Mouse (Mus musculus): ENCODE measurements around the gene Ebf1.

Gene Ebf1

GRCm38 (mm10) chr11:44895893-44896292, 278.8 kb downstream of the Ebf1 start:
- no peak for DNase-seq (ENCODE audit: low spot score in 2 of 2)

DNA sequence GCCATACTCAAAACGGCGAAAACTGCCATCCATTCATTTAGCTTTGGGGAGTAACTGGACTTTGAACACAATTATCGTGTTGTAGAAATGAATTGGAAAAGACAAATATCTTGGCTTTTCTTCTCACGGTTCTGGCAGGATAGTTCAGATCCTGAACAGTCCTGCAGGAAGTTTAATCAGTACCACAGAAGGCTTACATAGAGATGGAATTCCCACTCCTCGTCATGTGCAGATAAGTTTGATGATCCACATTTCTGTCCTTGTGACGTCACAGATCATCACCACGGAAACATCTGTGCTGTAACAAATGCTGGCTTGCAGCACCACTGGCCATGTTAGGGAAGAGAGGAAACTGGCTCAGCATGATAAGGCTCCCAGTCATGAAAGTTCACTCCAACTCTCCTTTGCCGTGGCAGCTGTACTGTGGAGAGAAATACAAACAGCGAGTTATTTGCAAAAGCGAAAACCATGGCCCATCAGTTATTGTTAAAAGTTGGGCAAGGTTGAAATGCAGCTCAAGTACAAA, 280.1 kb downstream of the Ebf1 start:
- DNase-seq (ENCODE audit: low spot score in 2 of 2), result no peak

- DNase-seq (ENCODE audit: low spot score in 2 of 2), result no peak
Observed at GRCm38 (mm10) chr11:44899554-44899953, 282.4 kb downstream of the Ebf1 start.

- DNase-seq (ENCODE audit: low spot score in 2 of 2), result no peak
Observed at GRCm38 (mm10) chr11:44899965-44900364, 282.8 kb downstream of the Ebf1 start.

GRCm38 (mm10) chr11:44900496-44900895, 283.4 kb downstream of the Ebf1 start:
- no peak for DNase-seq (ENCODE audit: low spot score in 2 of 2)

DNA sequence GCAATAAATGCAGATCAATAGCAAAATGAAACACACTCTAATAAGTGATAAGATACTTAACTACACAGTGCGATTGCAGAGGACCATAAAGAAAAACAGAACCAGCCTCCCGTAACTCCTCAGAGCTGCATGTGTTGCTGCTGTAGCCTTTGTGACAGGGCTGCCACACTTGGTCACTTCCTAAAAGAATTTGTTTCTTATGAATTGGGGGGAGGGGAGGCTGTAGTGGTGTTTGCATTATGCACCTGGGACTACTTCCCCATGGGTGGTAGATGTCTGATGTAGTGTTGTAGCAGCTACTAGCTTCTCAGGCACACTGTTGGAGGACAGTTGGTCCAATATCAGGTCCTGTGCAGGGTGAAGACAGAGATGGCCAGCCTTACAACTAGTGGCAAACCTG, 284.6 kb downstream of the Ebf1 start:
- no peak for DNase-seq (ENCODE audit: low spot score in 2 of 2)

DNA sequence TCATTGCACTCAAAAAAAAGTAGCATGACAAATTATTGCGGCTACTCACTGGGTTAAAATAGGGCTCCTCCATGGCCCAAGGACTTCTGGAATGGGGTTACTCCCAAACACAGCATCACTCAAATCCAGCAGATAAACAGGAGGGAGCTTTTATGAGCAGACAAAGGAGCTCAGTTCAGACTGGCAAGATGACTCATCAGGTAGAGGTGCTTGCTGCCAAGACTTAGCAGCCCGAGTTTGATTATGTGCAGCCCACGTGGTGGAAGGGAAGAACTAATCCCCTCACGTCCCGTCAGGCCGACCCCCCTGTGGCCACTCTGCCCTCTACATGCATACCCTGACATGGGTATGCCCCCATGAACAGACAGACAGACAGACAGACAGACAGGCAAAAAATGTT, 285.0 kb downstream of the Ebf1 start:
- no peak for DNase-seq (ENCODE audit: low spot score in 2 of 2)

DNA sequence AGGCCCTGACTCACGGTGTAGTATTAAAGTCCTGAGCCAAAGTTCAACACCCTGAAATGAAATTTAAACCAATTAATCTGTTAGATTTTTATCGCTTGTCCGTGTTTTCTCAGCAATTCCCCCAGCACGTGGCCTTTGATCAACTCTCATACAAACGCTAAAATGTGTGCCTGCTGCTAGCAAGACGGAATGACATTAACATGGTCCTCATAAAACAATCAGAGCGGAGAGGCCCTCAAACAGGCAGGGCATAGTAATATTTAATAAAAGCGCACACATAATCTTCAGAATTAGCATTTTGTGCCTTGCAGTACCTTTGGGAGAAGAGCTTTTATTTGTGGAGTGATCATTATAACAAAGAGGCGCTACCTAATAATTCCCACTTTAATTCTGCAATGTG, 287.0 kb downstream of the Ebf1 start:
- no peak for DNase-seq (ENCODE audit: low spot score in 2 of 2)

GRCm38 (mm10) chr11:44906456-44906855, 289.3 kb downstream of the Ebf1 start:
- DNase-seq (ENCODE audit: low spot score in 2 of 2), result no peak

GRCm38 (mm10) chr11:44911765-44912164, 294.6 kb downstream of the Ebf1 start:
- no peak for DNase-seq (ENCODE audit: low spot score in 2 of 2)

- DNase-seq (ENCODE audit: low spot score in 2 of 2), result no peak
Observed at GRCm38 (mm10) chr11:44913806-44914205, 296.7 kb downstream of the Ebf1 start.

DNA sequence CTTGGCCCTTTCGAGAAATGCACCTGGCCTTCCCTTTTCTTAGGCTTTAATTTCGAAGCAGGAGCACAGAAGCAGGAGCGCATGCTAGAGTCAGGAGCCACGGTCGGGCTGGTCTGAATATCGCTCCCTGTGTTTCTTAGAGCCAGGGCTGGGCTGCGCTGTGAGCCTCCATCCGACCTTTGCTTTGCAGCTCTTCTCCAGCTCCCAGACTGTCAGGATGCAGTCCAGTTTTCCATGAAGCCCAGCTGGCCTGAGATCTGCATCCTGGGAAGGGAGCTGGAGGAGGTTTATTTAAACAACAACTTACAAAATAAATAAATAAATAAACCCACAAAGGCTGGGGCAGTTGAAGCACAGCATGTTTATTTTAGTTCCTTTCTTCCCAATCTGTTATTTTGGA, 299.9 kb downstream of the Ebf1 start:
- no peak for DNase-seq (ENCODE audit: low spot score in 2 of 2)

GRCm38 (mm10) chr11:44923138-44923537, 306.0 kb downstream of the Ebf1 start:
- DNase-seq (ENCODE audit: low spot score in 2 of 2), result peak; percentile 29 to 40

- no peak for DNase-seq (ENCODE audit: low spot score in 2 of 2)
Observed at GRCm38 (mm10) chr11:44923868-44924508, 306.9 kb downstream of the Ebf1 start.

- no peak for DNase-seq (ENCODE audit: low spot score in 2 of 2)
Observed at GRCm38 (mm10) chr11:44924896-44925295, 307.8 kb downstream of the Ebf1 start.

DNA sequence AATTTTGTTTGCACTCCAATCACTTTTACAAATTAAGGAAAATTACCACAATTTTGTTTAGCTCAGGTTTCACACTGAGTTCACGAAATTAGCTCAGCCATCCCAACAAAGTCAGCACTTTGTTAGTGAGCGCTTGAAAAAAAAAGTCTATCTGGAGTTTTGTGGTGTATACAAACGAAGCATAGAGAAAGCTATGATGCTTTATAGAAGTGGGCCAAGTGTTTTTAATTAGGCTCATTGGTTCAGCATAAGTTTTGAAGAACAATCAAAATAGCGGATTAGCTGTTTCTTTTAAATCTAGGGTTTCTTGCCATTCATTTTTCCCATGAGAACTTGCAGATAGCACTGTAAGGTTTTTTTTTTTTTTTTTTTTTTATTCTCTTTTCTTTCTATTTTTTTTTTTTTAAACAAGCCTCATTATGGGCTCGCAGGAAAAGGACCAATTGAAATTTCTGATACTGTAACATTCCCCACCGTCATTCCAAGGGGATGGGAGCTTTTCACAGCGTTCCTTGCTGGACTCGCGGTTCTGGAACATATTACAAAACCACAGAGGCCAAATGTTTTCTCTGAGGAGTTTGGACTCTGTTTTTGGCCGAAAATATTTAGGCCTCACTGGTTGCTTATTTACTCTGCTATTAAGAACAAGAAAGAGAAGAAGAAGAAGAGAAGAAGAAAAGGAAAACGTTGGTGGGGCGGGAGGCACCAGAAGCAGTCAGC, 308.8 kb downstream of the Ebf1 start:
- DNase-seq (ENCODE audit: low spot score in 2 of 2), result no peak

DNA sequence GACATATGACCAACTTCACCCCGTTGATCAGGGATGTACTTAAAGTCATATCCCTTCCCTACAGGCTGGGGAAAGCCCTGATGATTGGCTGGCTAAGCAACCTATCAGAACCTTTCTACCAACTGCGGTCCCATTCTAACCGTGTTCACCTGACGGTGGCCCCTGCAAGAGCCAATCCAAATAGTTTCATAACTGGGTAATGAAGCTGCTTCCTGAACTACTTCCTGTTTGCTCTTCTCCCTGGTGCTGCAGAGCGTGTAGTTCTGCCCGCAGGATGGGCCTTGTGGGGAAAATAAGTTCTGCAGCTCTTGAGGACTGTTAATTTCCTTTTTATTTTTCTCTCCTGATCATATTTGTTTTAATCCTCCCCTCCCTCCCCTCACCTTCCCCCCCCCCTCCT, 311.3 kb downstream of the Ebf1 start:
- DNase-seq (ENCODE audit: low spot score in 2 of 2), result no peak

DNA sequence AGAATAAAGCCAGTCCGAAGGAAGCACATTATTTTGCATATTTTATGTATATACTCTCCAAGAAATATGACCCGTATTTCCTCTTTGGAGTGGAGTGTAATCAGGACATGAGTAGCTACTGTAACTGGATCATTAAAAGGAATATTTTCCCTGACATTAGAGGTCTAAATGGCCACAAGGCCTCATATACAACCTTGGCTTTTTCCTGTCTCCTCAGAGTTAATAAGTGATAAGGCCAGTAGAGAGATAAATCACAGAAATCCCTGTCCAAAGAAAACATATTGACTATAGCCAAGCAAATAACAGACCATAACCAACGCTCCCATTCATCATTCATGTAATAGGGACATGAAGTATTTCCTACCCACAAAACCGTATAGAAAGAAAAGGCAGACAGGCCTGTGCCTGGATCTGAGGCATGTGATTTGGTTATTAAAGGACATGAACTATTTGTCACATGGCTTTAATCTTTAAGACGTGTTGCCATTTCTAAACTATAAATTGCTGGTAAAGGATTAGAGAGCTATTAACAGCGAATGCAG, 315.9 kb downstream of the Ebf1 start:
- no peak for DNase-seq (ENCODE audit: low spot score in 2 of 2)

GRCm38 (mm10) chr11:44943781-44944180, 326.7 kb downstream of the Ebf1 start:
- DNase-seq (ENCODE audit: low spot score in 2 of 2), result no peak

GRCm38 (mm10) chr11:44944401-44944800, 327.3 kb downstream of the Ebf1 start:
- DNase-seq (ENCODE audit: low spot score in 2 of 2), result no peak

DNA sequence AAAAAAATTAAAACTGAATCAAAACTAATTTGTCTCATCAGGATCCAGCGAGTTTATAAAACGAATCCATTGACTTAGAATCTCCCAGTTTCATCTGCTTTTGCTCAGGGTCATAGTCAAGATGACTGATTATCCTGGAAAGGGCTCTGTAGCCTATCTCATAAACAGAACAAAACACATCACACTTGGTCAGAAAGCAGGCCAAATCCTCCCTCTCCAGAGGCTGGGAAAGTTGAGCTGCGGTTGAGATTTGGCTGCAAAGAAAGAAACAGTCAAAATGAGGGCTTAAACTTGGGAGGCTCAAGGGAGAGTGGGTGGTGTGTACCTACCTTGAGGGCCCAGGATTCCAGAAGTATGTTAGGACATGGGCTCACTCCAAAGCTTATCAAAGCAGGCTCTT, 329.5 kb downstream of the Ebf1 start:
- DNase-seq (ENCODE audit: low spot score in 2 of 2), result no peak

GRCm38 (mm10) chr11:44948541-44948940, 331.4 kb downstream of the Ebf1 start:
- DNase-seq (ENCODE audit: low spot score in 2 of 2), result no peak

- no peak for DNase-seq (ENCODE audit: low spot score in 2 of 2)
Observed at GRCm38 (mm10) chr11:44949140-44949539, 332.0 kb downstream of the Ebf1 start.
